Mouse (Mus musculus) liver (tissue): Measurements from ENCODE around the gene Rcc1l.

Experiments
- DNase-seq: peaks from one replicate; pipeline ENCODE4 v3.0.0-alpha.2; 2020; ENCODE audit warnings: mixed read lengths

Rcc1l gene

DNA sequence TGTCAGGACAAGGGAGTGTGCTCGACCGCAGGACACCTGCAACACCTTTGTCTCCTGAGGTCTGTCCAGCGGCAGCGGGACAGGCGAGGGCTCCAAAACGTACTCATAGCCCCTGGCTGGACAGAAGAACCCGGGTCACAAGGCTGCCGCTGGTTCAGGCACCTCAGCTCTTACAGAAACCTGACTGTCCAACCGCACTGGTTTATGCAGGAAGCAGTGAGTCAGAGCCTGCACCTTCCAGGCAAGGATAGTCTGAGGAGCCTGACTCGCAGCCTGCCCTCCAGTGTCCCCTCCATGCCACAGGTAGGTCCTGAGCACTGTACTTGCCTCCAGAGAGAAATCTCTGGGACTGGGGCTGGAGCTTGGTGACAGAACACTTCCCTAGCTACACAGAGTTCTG, 7.3 kb downstream of the Rcc1l start:
- no peak for DNase-seq

DNA sequence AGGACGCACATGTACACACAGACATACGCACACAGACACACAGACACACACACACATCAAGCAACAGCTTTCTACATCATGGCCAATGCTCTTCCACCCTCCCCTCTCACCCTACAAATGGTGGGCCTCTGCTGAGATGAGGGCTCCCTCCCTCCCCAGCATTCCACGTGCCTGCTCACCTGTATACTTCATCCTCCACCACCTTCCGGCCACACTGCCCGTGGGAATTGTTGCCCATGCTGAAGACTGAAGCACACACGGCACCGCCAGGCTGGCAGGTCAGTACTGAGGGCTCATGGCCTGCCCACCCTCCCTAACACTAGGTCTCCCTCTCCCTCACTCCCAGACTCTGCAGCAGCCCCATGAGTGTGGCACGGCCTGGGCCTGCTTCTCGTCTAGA, 8.5 kb downstream of the Rcc1l start:
- DNase-seq: no peak

DNA sequence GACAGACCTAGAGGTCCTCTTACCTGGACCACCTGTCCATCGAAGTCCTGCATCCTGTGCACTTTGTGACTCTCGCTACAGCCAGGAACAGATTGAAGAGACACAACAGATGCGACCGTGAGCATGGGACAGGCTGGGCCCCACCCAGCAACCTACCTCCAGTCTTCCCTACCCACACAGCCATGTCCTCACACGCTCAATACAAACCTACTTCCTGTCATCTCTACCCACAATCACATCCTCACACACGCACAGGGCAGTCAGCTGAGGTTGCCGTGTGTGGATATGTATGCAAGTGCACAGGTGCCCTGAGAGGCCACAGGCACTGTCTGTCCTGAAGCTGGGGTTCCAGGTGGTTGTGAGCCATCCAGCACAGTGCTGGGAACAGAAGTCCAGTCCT, 9.9 kb downstream of the Rcc1l start:
- DNase-seq: no peak

DNA sequence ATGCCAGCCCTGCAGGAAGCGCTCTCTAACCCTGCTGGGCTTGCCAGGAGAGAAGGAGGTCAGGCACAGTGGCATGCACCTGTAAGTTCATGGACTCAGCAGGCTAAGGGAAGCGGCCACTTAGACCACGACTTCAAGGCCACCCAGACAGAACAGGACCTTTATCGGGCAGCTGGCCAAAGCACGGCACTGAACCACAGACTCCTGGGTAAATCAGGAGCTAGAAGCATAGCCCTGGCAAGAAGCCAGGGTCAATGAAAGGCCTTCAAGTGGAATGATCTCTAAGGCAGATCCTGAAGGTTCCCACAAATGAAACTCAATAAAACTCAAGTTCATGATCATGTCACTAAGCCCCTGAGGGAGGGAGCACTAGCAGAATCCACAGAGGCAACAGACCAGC, 11.9 kb downstream of the Rcc1l start:
- no peak for DNase-seq

DNA sequence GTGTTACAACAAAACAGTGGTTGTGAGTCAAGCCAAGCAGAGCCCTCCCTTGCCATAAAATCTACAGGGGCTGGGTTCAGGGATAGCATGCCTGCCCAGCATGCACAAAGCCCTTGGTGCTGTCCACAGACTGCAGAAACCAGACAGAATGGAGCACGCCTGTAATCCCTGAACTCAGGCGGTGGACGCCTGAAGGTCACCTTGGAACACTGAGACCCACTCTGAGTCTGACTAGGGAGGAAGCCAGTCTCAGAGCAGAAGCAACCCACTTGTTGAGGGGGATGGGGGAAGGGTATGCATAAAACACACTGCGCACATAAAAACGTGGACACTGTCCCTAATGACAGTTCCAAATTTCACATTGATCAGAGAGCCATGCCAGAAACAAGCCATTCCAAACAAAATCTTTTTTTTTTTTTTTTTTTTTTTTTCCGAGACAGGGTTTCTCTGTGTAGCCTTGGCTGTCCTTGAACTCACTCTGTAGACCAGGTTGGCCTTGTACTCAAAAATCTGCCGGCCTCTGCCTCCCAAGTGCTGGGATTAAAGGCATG, 20.6 kb downstream of the Rcc1l start:
- DNase-seq: no peak

DNA sequence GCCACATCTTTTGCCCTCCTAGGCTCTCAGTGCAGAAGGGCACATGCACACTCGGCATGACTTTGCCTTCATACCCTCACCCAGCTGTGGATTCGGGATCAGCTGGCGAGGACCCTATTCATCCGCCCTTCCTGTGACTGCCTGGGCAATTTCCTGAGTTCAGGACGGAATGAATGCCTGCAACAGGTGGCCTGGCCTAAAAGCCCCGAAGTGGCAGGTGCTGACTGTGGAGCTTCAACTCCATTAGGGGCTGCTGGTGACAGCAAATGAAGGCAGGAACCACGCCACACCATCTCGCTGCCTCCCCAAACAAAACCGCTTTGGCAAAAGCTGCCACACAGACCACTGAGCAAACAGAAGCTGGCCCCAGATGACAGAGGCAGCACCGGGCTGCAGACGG, 24.7 kb downstream of the Rcc1l start:
- DNase-seq: no peak

DNA sequence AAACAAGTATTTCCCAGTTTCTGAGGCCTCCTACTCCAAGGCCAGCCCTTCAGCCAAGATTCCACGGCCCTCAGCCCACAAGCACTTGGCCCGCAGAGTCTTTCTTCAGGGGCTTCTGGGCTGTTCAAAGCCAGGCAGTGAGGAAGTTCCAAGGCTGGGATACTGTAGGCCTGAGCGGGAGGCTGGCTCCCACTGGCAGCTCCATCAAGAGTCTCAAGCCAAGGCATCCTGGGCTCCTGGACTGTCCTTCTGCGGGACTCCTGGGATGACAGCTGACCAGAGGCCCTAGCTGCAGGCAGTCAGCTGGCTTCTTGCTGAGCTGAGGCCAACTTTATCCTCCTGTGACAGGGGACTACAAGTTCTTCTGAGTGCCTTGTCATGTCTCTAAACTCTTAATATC, 28.4 kb downstream of the Rcc1l start:
- no peak for DNase-seq

DNA sequence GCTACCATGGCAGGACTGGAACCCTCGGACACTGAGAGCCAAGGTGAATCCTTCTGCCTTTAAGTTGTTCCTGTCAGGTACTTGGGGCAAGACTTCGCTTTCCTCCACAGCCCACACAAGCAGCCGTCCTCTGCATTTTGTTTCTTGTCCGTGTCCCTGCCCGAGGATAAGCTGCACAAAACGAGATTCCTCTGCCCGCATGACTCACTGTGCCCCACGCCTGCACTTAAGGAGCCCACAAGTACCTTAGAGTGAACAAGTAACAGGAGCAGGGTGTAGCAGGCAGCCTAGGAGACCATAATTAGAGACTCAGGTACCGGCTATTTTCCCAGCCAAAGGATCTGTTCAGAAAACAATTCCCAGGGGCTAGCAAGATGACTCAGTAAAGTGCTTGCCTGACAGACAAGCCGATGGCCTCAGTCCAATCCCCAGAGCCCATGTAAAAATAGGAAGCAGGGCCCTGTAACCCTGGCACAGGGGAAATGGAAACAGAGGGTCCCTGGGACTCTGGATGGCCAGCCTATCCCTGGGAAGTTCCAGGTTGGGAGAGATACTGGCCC, 29.3 kb downstream of the Rcc1l start:
- no peak for DNase-seq

DNA sequence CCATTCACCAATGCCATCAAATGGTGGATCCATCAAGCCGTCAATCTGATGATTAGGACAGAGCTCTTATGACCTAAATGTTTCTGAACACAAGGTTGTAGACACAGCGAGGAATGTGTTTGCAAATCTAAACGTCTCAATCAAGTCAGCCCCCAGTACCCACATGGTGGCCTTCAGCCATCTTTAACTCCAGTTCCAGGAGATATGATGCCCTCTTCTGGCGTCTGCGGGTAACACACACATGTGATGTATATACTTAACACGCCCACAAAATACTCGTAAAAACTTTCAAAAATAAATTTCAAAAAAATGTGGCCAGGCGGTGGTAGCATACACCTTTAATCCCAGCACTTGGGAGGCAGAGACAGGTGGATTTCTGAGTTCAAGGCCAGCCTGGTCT, 31.6 kb downstream of the Rcc1l start:
- DNase-seq: no peak

DNA sequence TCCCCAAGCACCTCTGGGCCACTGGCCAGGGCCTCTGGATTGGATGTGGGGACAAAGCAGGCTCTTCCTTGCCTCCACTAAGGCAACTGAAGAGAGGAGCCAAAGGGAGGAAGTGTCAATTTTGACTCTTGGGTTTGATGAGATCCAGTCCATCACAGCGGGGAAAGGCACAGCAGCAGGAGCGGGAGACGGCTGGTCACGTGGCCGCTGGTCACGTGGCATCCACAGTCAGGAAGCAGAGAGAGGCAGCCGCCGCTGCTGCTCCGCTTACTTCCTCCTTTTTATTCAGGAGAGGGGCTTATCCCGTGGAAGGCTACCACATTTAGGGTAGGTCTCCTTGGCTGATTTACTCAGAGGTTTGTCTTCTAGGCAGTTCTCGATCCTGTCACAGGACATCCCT, 34.2 kb downstream of the Rcc1l start:
- no peak for DNase-seq

DNA sequence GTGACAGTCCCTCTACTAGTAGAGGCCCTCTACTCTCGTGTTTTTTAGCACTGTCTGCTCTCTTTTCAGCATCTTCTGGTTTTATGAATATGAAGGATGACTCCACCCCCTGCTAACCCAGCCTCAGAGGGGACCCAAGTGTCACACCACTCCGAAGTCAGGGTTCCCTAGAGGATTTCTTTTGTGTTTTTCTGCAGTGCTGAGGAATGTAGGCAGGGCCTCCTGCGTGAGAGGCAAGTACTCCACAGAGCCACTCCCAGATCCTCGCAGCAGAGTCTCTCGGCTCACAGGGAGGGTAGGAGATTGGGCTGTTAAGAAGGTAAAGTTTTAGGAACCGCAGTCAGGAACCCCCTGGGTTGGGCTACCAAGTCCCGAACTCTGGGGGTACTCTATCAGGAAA, 35.3 kb downstream of the Rcc1l start:
- DNase-seq: no peak

DNA sequence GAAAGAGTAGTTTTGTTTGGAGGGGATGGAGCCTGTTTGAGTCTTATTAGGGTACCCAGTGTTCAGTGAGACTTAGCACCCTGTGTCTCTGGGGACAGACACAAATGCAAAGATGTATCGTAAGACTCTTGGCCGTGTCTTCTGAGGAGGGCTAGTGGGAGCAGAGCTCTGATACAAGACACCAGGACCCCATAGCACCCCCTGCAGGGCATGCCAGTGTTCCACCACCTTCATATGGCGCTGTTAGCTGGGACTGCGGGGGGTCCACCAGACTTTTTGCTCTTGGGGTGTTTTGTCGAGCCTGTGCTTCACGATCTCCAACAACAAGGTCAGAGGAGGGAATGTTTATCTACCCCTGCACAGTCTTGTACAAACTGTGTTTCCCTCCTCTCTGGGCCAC, 37.1 kb downstream of the Rcc1l start:
- DNase-seq: no peak

DNA sequence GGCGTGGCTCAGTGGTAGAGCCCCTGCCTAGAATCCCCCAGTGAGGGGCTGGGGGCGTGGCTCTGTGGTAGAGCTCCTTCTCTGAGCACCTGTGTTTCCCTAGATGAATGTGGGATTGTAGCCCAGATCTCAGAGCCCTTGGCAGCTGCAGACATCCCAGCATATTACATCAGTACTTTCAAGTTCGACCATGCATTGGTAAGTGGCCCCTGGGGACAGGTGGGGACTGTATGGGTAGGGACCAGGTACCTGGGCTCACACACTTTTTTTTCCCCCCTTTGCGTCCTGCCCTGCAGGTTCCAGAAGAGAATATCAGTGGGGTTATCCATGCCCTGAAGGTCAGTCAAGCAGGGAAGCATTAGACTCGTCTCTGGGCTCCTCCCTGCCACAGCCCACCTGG, 38.6 kb downstream of the Rcc1l start:
- DNase-seq: no peak

DNA sequence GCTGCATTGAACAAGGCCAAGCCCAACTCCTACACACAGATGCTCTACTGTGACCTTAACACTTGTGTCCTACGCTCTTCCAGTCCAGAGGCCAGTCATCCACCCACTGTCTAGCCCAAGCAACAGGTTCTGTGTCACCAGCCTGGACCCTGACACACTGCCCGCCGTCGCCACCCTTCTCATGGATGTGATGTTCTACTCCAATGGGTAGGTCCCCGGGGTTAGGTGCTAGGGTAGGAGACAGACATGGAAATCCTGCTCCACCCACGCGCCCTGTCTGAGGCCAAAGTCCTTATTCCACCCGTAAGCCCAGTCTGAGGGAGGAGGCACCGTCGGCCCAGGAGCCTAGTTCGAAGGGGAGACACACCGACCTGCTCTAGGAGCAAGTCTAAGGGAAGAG, 40.6 kb downstream of the Rcc1l start:
- no peak for DNase-seq

DNA sequence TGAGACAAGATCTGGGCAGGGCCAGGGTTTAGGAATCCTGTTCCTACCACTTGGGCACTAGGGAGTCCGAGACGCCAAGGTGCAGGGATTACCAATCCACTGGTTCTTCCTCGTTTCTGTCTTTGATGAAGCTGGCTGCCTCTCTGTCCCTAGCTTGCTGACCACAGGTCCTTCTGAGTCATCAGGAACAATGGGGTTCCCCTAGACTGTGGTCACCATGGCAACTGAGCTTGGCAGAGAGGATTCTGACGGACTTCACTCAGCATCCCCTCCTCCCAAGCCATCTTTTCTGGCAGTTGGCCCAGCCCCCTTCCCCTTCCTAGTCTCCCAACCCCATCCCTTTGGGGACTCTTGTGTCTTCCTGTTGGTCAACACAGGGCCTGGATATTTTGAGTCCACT, 45.0 kb downstream of the Rcc1l start:
- DNase-seq: no peak

DNA sequence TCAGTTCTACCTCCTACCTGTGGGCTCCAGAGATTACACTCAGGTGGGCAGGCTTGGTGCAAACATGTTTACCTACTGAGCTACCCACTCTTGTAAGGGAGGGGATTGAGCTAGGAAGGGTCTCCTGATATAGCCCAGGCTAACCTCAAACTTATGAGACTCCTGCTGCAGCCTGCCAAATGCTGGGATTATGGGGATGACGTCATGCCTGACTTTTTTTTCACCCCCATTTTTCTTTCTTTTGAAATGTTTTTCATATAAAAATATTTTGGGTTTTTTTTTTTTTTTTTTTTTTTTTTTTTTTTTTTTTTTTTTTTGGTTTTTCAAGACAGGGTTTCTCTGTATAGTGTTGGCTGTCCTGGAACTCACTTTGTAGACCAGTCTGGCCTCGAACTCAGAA, 50.3 kb downstream of the Rcc1l start:
- no peak for DNase-seq

DNA sequence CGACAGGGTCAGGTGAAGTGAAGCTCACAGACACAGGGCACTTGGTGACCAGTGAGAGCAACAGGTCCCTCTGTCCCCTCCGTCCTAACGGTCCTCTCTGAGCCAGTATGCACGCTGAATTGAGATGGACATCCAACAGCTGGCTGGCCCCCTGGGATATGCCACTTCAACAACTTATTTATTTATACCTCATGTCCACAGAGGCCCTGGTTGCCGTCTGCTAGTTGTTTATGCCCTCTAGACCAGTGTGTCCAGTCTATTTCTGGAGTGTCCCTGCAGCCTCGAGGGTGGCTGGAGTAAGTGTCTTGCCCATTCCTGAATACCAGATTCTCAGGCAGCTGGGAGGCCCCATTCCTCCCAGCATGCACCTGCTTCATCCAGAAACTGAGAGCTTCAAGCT, 52.7 kb downstream of the Rcc1l start:
- DNase-seq: no peak

DNA sequence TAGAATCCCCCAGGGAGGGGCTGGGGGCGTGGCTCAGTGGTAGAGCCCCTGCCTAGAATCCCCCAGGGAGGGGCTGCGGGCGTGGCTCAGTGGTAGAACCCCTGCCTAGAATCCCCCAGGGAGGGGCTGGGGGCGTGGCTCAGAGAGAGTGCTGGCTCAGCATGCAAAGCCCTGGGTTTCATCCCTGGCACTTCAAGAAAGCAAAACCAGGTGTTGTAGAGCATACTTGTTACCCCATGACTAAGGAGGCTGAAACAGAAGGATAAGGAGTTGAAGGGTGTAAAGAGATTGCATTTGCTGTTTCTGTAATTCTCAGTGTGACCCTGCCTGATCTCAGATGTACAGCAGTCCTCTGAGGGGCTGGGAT, 54.7 kb downstream of the Rcc1l start:
- no peak for DNase-seq

DNA sequence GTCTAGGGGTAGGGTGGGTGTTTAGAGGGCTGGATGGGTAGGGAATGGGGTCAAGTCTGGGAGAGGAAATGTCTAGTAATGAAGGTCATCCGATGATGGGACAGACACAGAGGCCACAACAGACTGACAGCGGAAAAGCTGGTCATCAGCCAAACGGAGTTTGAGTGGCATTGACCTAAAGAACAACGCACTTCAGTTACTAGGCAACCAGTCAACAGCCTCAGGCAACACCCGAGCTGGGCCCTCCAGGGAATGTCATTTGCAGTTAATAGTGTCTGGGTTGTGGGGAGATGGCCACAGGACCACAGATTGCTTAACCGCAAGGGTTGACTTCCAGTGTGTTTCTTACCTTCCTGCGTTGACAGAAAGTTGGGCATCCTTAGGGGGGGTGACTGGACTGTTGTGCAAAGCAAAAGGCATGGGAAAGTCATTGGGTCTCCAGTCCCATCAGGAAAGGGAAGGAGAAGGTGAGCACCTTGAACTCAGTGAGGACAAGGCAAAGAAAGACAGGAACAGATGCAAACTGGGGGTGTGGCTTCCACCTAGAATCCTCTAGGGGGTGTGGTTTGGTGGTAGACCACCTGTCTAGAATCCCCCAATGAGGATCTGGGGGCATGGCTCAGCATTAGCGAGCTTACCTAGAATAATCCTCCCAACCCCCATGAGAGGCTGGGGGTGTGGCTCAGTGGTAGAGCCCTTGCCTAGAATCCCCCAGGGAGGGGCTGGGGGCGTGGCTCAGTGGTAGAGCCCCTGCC, 55.3 kb downstream of the Rcc1l start:
- no peak for DNase-seq

DNA sequence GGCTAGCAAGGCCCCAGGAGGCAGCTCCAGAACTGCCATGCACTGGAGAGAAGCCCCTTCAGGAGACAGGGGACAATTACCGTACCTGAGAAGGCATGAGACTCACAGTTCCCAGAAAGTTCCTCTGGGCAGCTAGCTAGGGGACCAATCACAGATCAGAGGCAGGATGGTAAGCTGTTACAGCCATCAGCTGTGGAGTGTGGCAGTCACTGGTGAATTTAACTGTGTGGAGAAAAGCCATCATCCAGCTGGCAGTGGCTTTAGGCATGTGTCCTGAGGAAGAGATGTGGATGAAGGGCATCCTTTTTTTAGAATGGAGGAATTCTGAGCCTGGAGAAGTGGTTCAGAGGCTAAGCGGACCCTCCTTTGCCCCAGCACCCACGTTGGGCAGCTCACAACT, 56.4 kb downstream of the Rcc1l start:
- DNase-seq: no peak

DNA sequence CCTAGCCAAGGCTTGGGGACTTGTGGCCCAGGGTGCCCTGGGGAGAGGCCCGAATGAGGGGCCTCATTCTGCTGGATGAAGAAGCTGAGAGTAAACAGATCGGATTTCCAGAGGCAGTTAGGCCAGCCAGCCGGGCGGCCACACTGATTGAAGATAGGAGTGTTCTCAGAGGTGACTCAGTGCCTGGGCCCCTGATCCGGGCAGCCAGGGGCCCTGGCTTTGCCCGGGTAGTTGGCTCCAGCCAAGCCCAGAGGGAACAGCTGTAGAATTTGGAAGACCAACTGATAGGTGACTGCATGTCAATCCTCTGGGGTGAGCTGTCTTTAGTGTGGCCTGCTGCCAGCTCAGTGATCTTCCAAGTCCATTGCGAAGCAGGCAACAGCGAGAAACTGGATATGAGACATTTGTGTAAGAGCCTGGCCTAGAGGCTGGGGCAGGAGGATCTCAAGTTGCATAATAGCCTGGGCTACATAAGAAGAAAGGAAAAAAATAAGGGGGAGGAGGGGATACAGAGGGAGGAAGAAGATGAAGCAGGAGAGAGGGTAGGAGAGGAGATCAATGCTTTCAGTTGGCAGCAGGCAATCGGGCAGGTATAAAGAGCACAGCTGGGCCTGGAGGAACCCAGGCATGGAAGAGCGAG, 57.0 kb downstream of the Rcc1l start:
- no peak for DNase-seq

DNA sequence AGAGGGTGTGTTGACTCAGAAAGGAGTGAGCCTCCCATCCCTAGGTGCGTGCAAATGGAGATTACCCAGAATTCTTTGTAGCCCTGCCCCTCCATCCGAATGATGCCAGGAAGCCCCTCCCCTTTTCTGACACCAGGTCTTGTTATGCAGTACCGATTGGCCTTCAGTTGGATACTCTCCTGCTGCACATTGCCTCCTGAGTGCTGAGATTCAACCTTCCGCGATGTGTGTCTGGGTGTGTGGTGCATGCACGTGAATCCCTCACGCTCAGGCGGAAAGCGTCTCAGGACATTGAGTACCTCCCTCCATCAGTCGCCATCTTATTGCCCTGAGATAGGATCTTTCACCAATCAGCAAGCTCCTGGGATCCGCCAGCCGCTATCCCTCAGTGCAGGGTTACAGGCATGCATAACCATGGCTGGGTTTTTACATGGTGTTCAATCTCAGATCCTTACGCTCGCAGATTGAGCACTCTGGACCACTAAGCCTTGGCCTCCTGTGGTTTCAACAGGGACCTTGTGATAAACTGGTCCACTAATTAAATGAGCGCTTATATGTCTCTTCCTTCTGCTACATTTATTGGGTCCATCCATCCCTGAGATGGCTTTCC, 57.7 kb downstream of the Rcc1l start:
- no peak for DNase-seq

DNA sequence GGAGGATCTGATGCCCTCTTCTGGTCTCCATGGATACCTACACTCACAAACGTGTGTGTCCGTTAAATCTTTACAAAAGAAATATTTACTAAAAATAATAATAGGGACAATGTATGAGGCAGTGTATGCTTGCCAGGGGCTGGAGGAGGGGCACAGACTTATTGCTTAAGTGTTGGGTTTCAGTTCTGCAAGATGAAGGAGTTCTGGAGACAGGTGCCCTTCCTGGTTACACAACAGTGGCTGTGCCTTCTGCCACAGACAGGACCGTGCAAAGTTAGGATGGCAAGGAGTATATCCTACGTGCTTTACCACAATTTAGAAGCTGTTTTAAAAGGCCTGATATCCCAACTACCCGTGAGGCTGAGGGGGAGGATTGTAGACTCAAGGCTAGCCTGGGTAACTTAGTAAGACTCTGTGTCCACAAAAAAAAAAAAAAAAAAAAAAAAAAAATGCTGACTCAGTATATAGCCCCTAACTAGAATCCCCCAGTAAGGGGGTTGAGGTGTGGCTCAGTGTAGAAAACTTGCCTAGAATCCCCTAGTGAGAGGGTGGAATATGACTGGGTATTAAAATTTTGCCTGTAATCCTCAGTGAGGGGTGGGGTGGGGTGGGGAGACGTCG, 60.8 kb downstream of the Rcc1l start:
- DNase-seq: no peak

DNA sequence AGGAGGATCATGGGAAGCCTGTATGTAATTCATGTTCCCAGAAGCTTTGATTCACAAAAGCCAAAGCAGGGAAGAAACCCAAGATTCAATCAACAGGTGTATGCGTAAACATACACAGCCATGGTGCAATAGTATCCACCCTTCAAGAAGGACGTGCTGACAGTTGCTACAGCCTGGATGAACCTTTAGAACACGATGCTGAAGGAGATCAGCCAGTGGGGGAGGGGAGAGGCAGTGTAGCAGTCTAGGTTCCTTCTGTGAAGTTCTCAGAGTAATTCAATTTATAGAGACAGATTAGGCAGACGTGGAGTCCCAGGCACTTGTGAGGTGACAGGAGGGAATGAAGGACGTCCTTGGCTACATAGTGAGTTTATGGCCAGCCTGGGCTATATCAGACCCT, 61.6 kb downstream of the Rcc1l start:
- DNase-seq: no peak
